Mouse (Mus musculus) heart, embryonic 13.5 days (tissue): ENCODE results near the gene Gfap. TPM values are rescaled to one million over a fixed set of nuclear protein-coding genes. Genes with fewer than 3 reads are reported as not detected.

Experiments
- ATAC-seq: fragments of 200-750 bp; cut with Nextera tagmentation; 2 replicates; pipeline ENCODE4 v1.8.0; 2017; ENCODE audit warnings: moderate TSS enrichment; ENCODE audit not compliant: insufficient number of reproducible peaks, low FRiP score, low TSS enrichment; ENCODE audit errors: extremely low read depth
- H3K27ac ChIP-seq: fragments of 300-500 bp; sonication (generic); replicated peaks from 2 replicates; pipeline ENCODE4 v1.5.1; 2015; ENCODE audit warnings: moderate library complexity, mild to moderate bottlenecking, inconsistent platforms
- H3K27me3 ChIP-seq: fragments of 300-500 bp; sonication (generic); replicated peaks from 2 replicates; pipeline ENCODE4 v1.6.1; 2015; ENCODE audit warnings: mild to moderate bottlenecking, inconsistent platforms
- H3K36me3 ChIP-seq: fragments of 300-500 bp; sonication (generic); 2 replicates; pipeline ENCODE4 v1.6.1; 2015; ENCODE audit warnings: mild to moderate bottlenecking, inconsistent platforms
- H3K4me1 ChIP-seq: fragments of 300-500 bp; sonication (generic); 2 replicates; pipeline ENCODE4 v1.6.1; 2015; ENCODE audit warnings: inconsistent platforms
- H3K4me2 ChIP-seq: fragments of 300-500 bp; sonication (generic); 2 replicates; pipeline ENCODE4 v1.6.1; 2015; ENCODE audit warnings: inconsistent platforms, mild to moderate bottlenecking, moderate library complexity
- H3K4me3 ChIP-seq: fragments of 300-500 bp; sonication (generic); 2 replicates; pipeline ENCODE4 v1.5.1; 2015; ENCODE audit warnings: moderate library complexity, mild to moderate bottlenecking, inconsistent platforms
- H3K9ac ChIP-seq: fragments of 300-500 bp; sonication (generic); 2 replicates; pipeline ENCODE4 v1.6.1; 2015; ENCODE audit warnings: inconsistent platforms, mild to moderate bottlenecking, moderate library complexity
- H3K9me3 ChIP-seq: fragments of 300-500 bp; sonication (generic); 2 replicates; pipeline ENCODE4 v1.6.1; 2016; ENCODE audit warnings: inconsistent platforms
- WGBS: fragments of 180-500 bp; shearing (Covaris S2); methylation state at CpG from one replicate; pipeline ENCODE4 v1.1.7; 2015; ENCODE audit warnings: mixed read lengths; 5-methylcytosine and 5-hydroxymethylcytosine counted together
- polyA plus RNA-seq: library from polyadenylated mRNA; unstranded; fragments of >200 nt; fragmentation: Nextera tagmentation; extraction: Ambion mirVana; gene quantifications from 2 replicates; pipeline ENCODE4 v1.2.1, GENCODE M21; 2015

Gfap gene
- polyA plus RNA-seq, 1 experiment from 2014 or later: 0.19 TPM

GRCm38 (mm10) chr11:102874801-102875334, 25.8 kb downstream of the Gfap start:
- no peak overlapping the region for H3K4me3 ChIP-seq
- H3K9me3 ChIP-seq: no peaks in the 10 kb centered on the region
- peaks cover 64% of the 10 kb centered on the region for H3K36me3 ChIP-seq
- no peak overlapping the region for H3K27ac ChIP-seq
- 84% methylated on average over 7 of the region's 7 CpGs for WGBS
- H3K27me3 ChIP-seq: no peaks in the 10 kb centered on the region
- H3K9ac ChIP-seq: no peak overlapping the region
- no peak overlapping the region for H3K4me2 ChIP-seq
- no peak for ATAC-seq
- H3K4me1 ChIP-seq: peaks cover 8% of the 10 kb centered on the region

GRCm38 (mm10) chr11:102864272-102864671, 36.4 kb downstream of the Gfap start:
- Histone ChIP-seq H3K36me3 (peaks cover 95% of the 10 kb centered on the region), H3K4me3 (no peak overlapping the region), H3K27ac (no peak overlapping the region), H3K4me2 (no peak overlapping the region), H3K9ac (no peak overlapping the region), H3K27me3 (no peaks in the 10 kb centered on the region), H3K9me3 (no peaks in the 10 kb centered on the region), H3K4me1 (no peaks in the 10 kb centered on the region)
- WGBS: 34% methylated on average over 4 of the region's 4 CpGs
- no peak for ATAC-seq

GRCm38 (mm10) chr11:102859933-102860332, 40.8 kb downstream of the Gfap start:
- no peaks in the 10 kb centered on the region for H3K4me1 ChIP-seq
- 89% methylated on average over 8 of the region's 8 CpGs for WGBS

GRCm38 (mm10) chr11:102858951-102859350, 41.8 kb downstream of the Gfap start:
- 93% methylated on average over 11 of the region's 11 CpGs for WGBS
- Histone ChIP-seq H3K9me3 (no peaks in the 10 kb centered on the region), H3K4me1 (no peaks in the 10 kb centered on the region), H3K9ac (no peak overlapping the region), H3K36me3 (peaks cover 98% of the 10 kb centered on the region), H3K27me3 (no peaks in the 10 kb centered on the region), H3K27ac (no peak overlapping the region), H3K4me2 (no peak overlapping the region), H3K4me3 (no peak overlapping the region)
- ATAC-seq: no peak

More at GRCm38 (mm10) chr11:102859933-102860332, 40.8 kb downstream of the Gfap start:
- Histone ChIP-seq H3K4me3 (no peak overlapping the region), H3K4me2 (no peak overlapping the region), H3K9me3 (no peaks in the 10 kb centered on the region), H3K36me3 (peaks cover 95% of the 10 kb centered on the region), H3K27ac (no peak overlapping the region), H3K27me3 (no peaks in the 10 kb centered on the region), H3K9ac (no peak overlapping the region)
- ATAC-seq: no peak

- no peak overlapping the region for H3K9ac ChIP-seq
- H3K27me3 ChIP-seq: no peaks in the 10 kb centered on the region
- no peaks in the 10 kb centered on the region for H3K4me1 ChIP-seq
- no peak overlapping the region for H3K27ac ChIP-seq
- ATAC-seq: no peak
- 83% methylated on average over 6 of the region's 6 CpGs for WGBS
- H3K36me3 ChIP-seq: peaks cover 97% of the 10 kb centered on the region
- H3K9me3 ChIP-seq: no peaks in the 10 kb centered on the region
- H3K4me3 ChIP-seq: no peak overlapping the region
- H3K4me2 ChIP-seq: no peak overlapping the region
These were observed 44.8 kb downstream of the Gfap start for GRCm38 (mm10) chr11:102855941-102856340.

GRCm38 (mm10) chr11:102853760-102854159, 47.0 kb downstream of the Gfap start:
- Histone ChIP-seq H3K4me2 (no peak overlapping the region), H3K4me3 (no peak overlapping the region), H3K9me3 (no peaks in the 10 kb centered on the region), H3K9ac (no peak overlapping the region), H3K4me1 (no peaks in the 10 kb centered on the region), H3K36me3 (peaks cover 97% of the 10 kb centered on the region), H3K27ac (no peak overlapping the region), H3K27me3 (no peaks in the 10 kb centered on the region)
- no peak for ATAC-seq

- Histone ChIP-seq H3K27me3 (no peaks in the 10 kb centered on the region), H3K4me1 (no peaks in the 10 kb centered on the region), H3K9ac (no peak overlapping the region), H3K36me3 (peaks cover 97% of the 10 kb centered on the region), H3K4me2 (no peak overlapping the region), H3K27ac (no peak overlapping the region), H3K9me3 (no peaks in the 10 kb centered on the region), H3K4me3 (no peak overlapping the region)
- no peak for ATAC-seq
- WGBS: 70% methylated on average over 5 of the region's 5 CpGs
These were observed 48.8 kb downstream of the Gfap start for GRCm38 (mm10) chr11:102851883-102852282.

GRCm38 (mm10) chr11:102845926-102846325, 54.8 kb downstream of the Gfap start:
- no peak for ATAC-seq
- Histone ChIP-seq H3K4me2 (no peak overlapping the region), H3K4me3 (no peak overlapping the region), H3K27me3 (no peaks in the 10 kb centered on the region), H3K36me3 (peaks cover 100% of the 10 kb centered on the region), H3K27ac (no peak overlapping the region), H3K4me1 (no peaks in the 10 kb centered on the region), H3K9me3 (no peaks in the 10 kb centered on the region), H3K9ac (no peak overlapping the region)
- 76% methylated on average over 10 of the region's 10 CpGs for WGBS

- no peaks in the 10 kb centered on the region for H3K4me1 ChIP-seq
- H3K36me3 ChIP-seq: peaks cover 74% of the 10 kb centered on the region
- H3K9me3 ChIP-seq: no peaks in the 10 kb centered on the region
- H3K4me2 ChIP-seq: no peak overlapping the region
- H3K27me3 ChIP-seq: no peaks in the 10 kb centered on the region
- no peak overlapping the region for H3K9ac ChIP-seq
- no peak overlapping the region for H3K27ac ChIP-seq
- no peak for ATAC-seq
- 86% methylated on average over 9 of the region's 9 CpGs for WGBS
- no peak overlapping the region for H3K4me3 ChIP-seq
These were observed 62.0 kb downstream of the Gfap start for GRCm38 (mm10) chr11:102838616-102839150.

- 79% methylated on average over 2 of the region's 2 CpGs for WGBS
These were observed 62.6 kb downstream of the Gfap start for GRCm38 (mm10) chr11:102838126-102838525.

GRCm38 (mm10) chr11:102837385-102837784, 63.3 kb downstream of the Gfap start:
- no peak overlapping the region for H3K4me3 ChIP-seq
- H3K27ac ChIP-seq: no peak overlapping the region
- H3K9me3 ChIP-seq: no peaks in the 10 kb centered on the region
- no peak overlapping the region for H3K9ac ChIP-seq
- H3K4me2 ChIP-seq: no peak overlapping the region
- 90% methylated on average over 1 of the region's 1 CpGs for WGBS
- H3K4me1 ChIP-seq: no peaks in the 10 kb centered on the region
- peaks cover 61% of the 10 kb centered on the region for H3K36me3 ChIP-seq
- no peaks in the 10 kb centered on the region for H3K27me3 ChIP-seq
- no peak for ATAC-seq

More at GRCm38 (mm10) chr11:102838126-102838525, 62.6 kb downstream of the Gfap start:
- Histone ChIP-seq H3K4me2 (no peak overlapping the region), H3K9me3 (no peaks in the 10 kb centered on the region), H3K4me1 (no peaks in the 10 kb centered on the region), H3K27me3 (no peaks in the 10 kb centered on the region), H3K9ac (no peak overlapping the region), H3K36me3 (peaks cover 69% of the 10 kb centered on the region), H3K27ac (no peak overlapping the region), H3K4me3 (no peak overlapping the region)
- ATAC-seq: no peak
